In genomic region chr2:166342407-166342806, GRCm38 (mm10) we compare ENCODE assay signal across 8 mouse cellular contexts.
DNase-seq lines count a peak whose midpoint lies in the region; TF ChIP-seq lines count a peak whose summit lies in the region.

No protein-coding gene starts in this region.

- no peak for TF ChIP-seq POLR2A in myocyte (IDR thresholded peaks at IDR 0.05; ENCODE audit: insufficient read length, low read depth)

- intact Hi-C loops in gastrocnemius, postnatal 14 days (cut with DNase I; ENCODE audit: low total_unique reads): no loop called here

- no peak overlapping the region for H3K4me3 ChIP-seq in myocyte

- no peaks in the 10 kb centered on the region for H3K79me2 ChIP-seq in myocyte (ENCODE audit: control insufficient read depth, insufficient read depth)

- H3K4me2 ChIP-seq in myocyte (ENCODE audit: low read depth): peak overlapping the region; percentile 27

- H3K36me3 ChIP-seq in myocyte (ENCODE audit: control insufficient read depth, insufficient read depth): no peaks in the 10 kb centered on the region

- peak; percentile 8 for DNase-seq in cerebellum, adult 11-12 months
- no peak for DNase-seq in cerebellum, adult 11 months
- DNase-seq in MN1 (ENCODE audit: low spot score): peak; percentile 53
- DNase-seq in gastrocnemius, postnatal 14 days: peak; percentile 63
- peak; percentile 62 for DNase-seq in layer of hippocampus, adult 9-11 months
- DNase-seq in thymus, postnatal 10 days (ENCODE audit: low spot score in 2 of 2): no peak
- DNase-seq in ovary, postnatal 14 days (ENCODE audit: low spot score): no peak

- no peak overlapping the region for H3ac ChIP-seq in myocyte (ENCODE audit: control insufficient read depth, insufficient read length)

- H3K27me3 ChIP-seq in myocyte (ENCODE audit: control insufficient read depth, insufficient read depth, insufficient read length): no peaks in the 10 kb centered on the region

TF ChIP-seq in myocyte, 11 proteins besides CTCF, POLR2A, EP300 and RAD21:
- TF ChIP-seq TCF12 (IDR thresholded peaks at IDR 0.05; ENCODE audit: insufficient read depth, poor library complexity, severe bottlenecking) (peak; percentile 26), USF1 (IDR thresholded peaks at IDR 0.05; ENCODE audit: low read depth) (no peak), MYOG (IDR thresholded peaks at IDR 0.05; ENCODE audit: control insufficient read depth in 1 of 3, insufficient read depth in 1 of 3, insufficient read length in 2 of 3, low read depth in 2 of 3) (peak in 2 of 3 experiments; percentile 16 to 76), E2F4 (IDR thresholded peaks at IDR 0.05; ENCODE audit: insufficient read depth) (no peak), MYOD1 (IDR thresholded peaks at IDR 0.05; ENCODE audit: control insufficient read depth in 1 of 3, insufficient read length in 2 of 3, low read depth in 2 of 3) (peak in 2 of 3 experiments; percentile 63 to 79), CEBPB (IDR thresholded peaks at IDR 0.05; ENCODE audit: insufficient read depth, poor library complexity, severe bottlenecking) (no peak), TCF3 (IDR thresholded peaks at IDR 0.05; ENCODE audit: insufficient read length, low read depth) (peak; percentile 20), POLR2AphosphoS2 (IDR thresholded peaks at IDR 0.05; ENCODE audit: insufficient read length, low read depth) (no peak), SRF (IDR thresholded peaks at IDR 0.05; ENCODE audit: control insufficient read depth, insufficient read length, low read depth) (no peak), MAX (IDR thresholded peaks at IDR 0.05; ENCODE audit: low read depth) (no peak), REST (IDR thresholded peaks at IDR 0.05; ENCODE audit: insufficient read depth, insufficient read length) (no peak)

Comparison
In these comparisons a context has a peak if more than half of its experiments do, and no peak if none do; other contexts are left out.
1. DNase-seq: peak in cerebellum, adult 11-12 months (single experiment), MN1 (single experiment), gastrocnemius, postnatal 14 days (single experiment) and layer of hippocampus, adult 9-11 months (single experiment); none in cerebellum, adult 11 months (single experiment), thymus, postnatal 10 days (0 of 2) and ovary, postnatal 14 days (single experiment).